Mouse (Mus musculus): ENCODE data around the gene Hbb-bt. TPM values are rescaled to one million over a fixed set of nuclear protein-coding genes. Genes with fewer than 3 reads are reported as not detected.
A peak's percentile ranks its signal among the peaks of the same experiment; 100 is the strongest.
"Not testable (repeated sequence)": the region's sequence is repeated elsewhere in the genome, so short reads cannot be mapped to it uniquely, and the experiment has no call there.

The Hbb-bt gene
- polyA plus RNA-seq, 1 experiment, result 15,977 TPM

DNA sequence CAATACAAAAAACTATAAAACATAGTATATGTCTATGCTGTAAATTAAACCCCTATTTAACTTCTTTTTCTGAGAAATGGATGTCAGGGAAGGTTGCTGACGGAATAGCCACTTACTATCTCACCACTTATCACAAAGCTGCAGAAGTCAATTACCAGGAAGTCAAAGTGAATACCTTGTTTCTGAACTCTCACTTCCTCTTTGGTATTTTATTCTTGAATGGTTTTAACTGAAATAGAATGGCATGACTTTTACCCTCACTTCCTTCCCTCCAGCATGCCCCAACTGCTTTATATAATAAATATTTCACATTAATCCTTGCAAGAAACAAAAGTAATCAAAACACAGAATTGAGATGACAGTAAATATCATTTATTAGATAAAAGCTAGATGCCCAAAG is 1.6 kb downstream of the Hbb-bt start:
- Histone ChIP-seq H3K36me3 (ENCODE audit: control insufficient read depth, insufficient read depth, low read length) (no peaks in the 10 kb centered on the region), H3K4me1 (ENCODE audit: control insufficient read depth, insufficient read depth, insufficient read length) (peaks cover 10% of the 10 kb centered on the region), H3K27me3 (ENCODE audit: control insufficient read depth, insufficient read depth, low read length) (no peaks in the 10 kb centered on the region), H3K27ac (ENCODE audit: insufficient read depth, low read length) (peak overlapping the region; percentile 81; the same call in 1 of the 2 replicates), H3K4me3 (ENCODE audit: extremely low read depth, insufficient read depth, insufficient read length) (peak overlapping the region; percentile 14; the same call in 1 of the 2 replicates)
- WGBS, result 11% methylated on average over 1 of the region's 1 CpGs
- TF ChIP-seq POLR2A (IDR thresholded peaks at IDR 0.05; ENCODE audit: low read depth, low read length) (no peak), CTCF (IDR thresholded peaks at IDR 0.05; ENCODE audit: extremely low read depth, insufficient read depth, insufficient read length, insufficient replicate concordance) (no peak)
- DNase-seq (ENCODE audit: low read depth in 1 of 2, low spot score in 2 of 2), result peak in 1 of 2 experiments; percentile 36

DNA sequence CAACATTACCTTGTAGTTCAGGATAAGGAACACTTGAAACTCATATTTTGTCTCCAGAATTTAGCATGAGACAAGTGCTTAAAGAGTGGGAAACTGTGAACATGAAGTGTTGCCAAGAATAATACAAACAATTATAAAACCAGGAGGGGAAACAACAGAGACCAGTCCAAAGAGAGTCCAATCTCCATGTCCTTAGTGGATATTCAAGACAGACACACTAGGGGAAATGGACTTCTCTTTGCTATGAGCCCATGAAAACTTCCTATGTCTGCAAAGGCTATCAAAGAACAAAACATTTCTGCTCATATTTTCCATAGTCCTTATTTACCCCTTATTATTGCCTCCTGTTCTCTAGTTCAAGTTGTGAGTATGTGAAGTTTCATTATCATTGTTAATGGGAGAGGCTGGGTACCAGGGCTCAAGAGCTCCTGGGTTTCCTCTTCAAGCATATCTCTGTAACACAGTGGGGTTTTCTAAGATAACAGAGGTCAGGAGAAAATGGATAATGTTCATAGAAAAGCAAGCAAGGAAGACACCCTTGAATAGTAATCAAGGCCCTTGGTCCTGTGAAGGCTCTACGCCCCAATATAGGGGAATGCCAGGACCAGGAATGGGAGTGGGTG is 2.5 kb downstream of the Hbb-bt start:
- Histone ChIP-seq H3K36me3 (ENCODE audit: control insufficient read depth, insufficient read depth, low read length) (no peaks in the 10 kb centered on the region), H3K4me3 (ENCODE audit: extremely low read depth, insufficient read depth, insufficient read length) (no peak overlapping the region; the same call in 1 of the 2 replicates), H3K4me1 (ENCODE audit: control insufficient read depth, insufficient read depth, insufficient read length) (peaks cover 10% of the 10 kb centered on the region), H3K27me3 (ENCODE audit: control insufficient read depth, insufficient read depth, low read length) (no peaks in the 10 kb centered on the region), H3K27ac (ENCODE audit: insufficient read depth, low read length) (no peak overlapping the region)
- TF ChIP-seq POLR2A (IDR thresholded peaks at IDR 0.05; ENCODE audit: low read depth, low read length) (no peak), CTCF (IDR thresholded peaks at IDR 0.05; ENCODE audit: extremely low read depth, insufficient read depth, insufficient read length, insufficient replicate concordance) (no peak)
- WGBS, result 89% methylated on average over 1 of the region's 1 CpGs
- DNase-seq (ENCODE audit: low read depth in 1 of 2, low spot score in 2 of 2), result no peak

DNA sequence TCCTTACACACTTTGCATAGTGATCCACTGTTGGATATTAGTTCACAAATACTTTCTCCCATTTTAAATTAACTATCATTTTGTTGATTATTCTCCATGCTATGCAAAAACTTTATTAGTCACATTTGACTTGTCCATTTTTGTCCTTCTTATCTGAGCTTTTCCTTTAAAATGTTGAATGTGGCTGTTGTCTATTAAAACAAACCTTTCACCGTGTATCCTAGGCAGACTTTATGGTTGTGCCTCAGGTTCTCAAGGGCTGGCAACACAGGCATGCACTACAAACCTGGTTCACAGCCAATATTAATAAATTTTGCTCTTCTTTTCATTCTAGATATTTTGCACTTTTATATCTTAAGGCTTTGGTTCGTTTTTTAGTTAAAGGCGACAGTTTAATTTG is 3.0 kb downstream of the Hbb-bt start:
- H3K27ac ChIP-seq (ENCODE audit: insufficient read depth, low read length), result no peak overlapping the region
- WGBS, result 88% methylated on average over 3 of the region's 3 CpGs
- H3K36me3 ChIP-seq (ENCODE audit: control insufficient read depth, insufficient read depth, low read length), result no peaks in the 10 kb centered on the region
- no peak for DNase-seq (ENCODE audit: low read depth in 1 of 2, low spot score in 2 of 2)
- H3K4me1 ChIP-seq (ENCODE audit: control insufficient read depth, insufficient read depth, insufficient read length), result peaks cover 10% of the 10 kb centered on the region
- no peaks in the 10 kb centered on the region for H3K27me3 ChIP-seq (ENCODE audit: control insufficient read depth, insufficient read depth, low read length)
- TF ChIP-seq POLR2A (IDR thresholded peaks at IDR 0.05; ENCODE audit: low read depth, low read length) (no peak), CTCF (IDR thresholded peaks at IDR 0.05; ENCODE audit: extremely low read depth, insufficient read depth, insufficient read length, insufficient replicate concordance) (no peak)
- no peak overlapping the region for H3K4me3 ChIP-seq (ENCODE audit: extremely low read depth, insufficient read depth, insufficient read length)

DNA sequence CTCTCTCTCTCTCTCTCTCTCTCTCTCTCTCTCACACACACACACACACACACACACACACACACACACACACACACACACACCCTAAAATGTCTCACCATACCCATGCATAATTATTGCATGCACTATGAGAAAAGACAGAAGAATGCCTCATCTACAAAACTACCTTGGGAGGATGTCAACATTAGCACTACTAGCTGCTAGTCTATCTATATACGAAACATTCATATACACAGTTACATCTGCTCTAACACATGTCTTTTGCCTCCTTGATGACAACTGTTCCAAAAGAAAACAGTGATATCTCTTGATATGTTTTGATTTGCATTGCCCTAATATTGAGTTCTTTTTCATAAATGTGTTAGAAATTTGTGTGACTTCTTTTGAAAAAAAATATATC is 3.5 kb downstream of the Hbb-bt start:
- 77% methylated on average over 1 of the region's 1 CpGs for WGBS
- Histone ChIP-seq H3K4me3 (ENCODE audit: extremely low read depth, insufficient read depth, insufficient read length) (no peak overlapping the region), H3K4me1 (ENCODE audit: control insufficient read depth, insufficient read depth, insufficient read length) (peaks cover 8% of the 10 kb centered on the region), H3K27me3 (ENCODE audit: control insufficient read depth, insufficient read depth, low read length) (no peaks in the 10 kb centered on the region), H3K36me3 (ENCODE audit: control insufficient read depth, insufficient read depth, low read length) (no peaks in the 10 kb centered on the region), H3K27ac (ENCODE audit: insufficient read depth, low read length) (no peak overlapping the region)
- DNase-seq (ENCODE audit: low read depth in 1 of 2, low spot score in 2 of 2), result no peak
- TF ChIP-seq POLR2A (IDR thresholded peaks at IDR 0.05; ENCODE audit: low read depth, low read length) (no peak), CTCF (IDR thresholded peaks at IDR 0.05; ENCODE audit: extremely low read depth, insufficient read depth, insufficient read length, insufficient replicate concordance) (no peak)

DNA sequence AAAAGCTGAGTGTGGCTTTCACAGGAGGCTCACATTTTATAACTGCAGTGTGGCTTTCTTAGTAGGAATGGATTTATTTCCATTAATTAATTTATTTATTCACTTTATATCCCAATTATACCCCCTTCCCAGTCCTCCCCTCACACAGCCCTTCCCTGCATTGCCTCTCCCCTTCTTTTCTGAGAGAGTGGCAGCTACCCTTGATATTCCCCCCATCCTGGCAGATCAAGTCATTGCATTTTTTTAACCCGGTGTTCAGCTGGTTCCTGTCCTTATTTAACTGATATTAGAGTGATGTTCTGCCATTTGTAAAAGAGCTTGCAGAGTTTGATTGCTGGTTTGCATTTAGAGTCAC is 4.0 kb downstream of the Hbb-bt start:
- peaks cover 6% of the 10 kb centered on the region for H3K4me1 ChIP-seq (ENCODE audit: control insufficient read depth, insufficient read depth, insufficient read length)
- TF ChIP-seq CTCF (IDR thresholded peaks at IDR 0.05; ENCODE audit: extremely low read depth, insufficient read depth, insufficient read length, insufficient replicate concordance) (no peak), POLR2A (IDR thresholded peaks at IDR 0.05; ENCODE audit: low read depth, low read length) (no peak)
- WGBS, result 40% methylated on average over 1 of the region's 1 CpGs
- DNase-seq (ENCODE audit: low read depth in 1 of 2, low spot score in 2 of 2), result no peak
- H3K27me3 ChIP-seq (ENCODE audit: control insufficient read depth, insufficient read depth, low read length), result no peaks in the 10 kb centered on the region
- H3K4me3 ChIP-seq (ENCODE audit: extremely low read depth, insufficient read depth, insufficient read length), result no peak overlapping the region
- no peak overlapping the region for H3K27ac ChIP-seq (ENCODE audit: insufficient read depth, low read length)
- H3K36me3 ChIP-seq (ENCODE audit: control insufficient read depth, insufficient read depth, low read length), result no peaks in the 10 kb centered on the region

DNA sequence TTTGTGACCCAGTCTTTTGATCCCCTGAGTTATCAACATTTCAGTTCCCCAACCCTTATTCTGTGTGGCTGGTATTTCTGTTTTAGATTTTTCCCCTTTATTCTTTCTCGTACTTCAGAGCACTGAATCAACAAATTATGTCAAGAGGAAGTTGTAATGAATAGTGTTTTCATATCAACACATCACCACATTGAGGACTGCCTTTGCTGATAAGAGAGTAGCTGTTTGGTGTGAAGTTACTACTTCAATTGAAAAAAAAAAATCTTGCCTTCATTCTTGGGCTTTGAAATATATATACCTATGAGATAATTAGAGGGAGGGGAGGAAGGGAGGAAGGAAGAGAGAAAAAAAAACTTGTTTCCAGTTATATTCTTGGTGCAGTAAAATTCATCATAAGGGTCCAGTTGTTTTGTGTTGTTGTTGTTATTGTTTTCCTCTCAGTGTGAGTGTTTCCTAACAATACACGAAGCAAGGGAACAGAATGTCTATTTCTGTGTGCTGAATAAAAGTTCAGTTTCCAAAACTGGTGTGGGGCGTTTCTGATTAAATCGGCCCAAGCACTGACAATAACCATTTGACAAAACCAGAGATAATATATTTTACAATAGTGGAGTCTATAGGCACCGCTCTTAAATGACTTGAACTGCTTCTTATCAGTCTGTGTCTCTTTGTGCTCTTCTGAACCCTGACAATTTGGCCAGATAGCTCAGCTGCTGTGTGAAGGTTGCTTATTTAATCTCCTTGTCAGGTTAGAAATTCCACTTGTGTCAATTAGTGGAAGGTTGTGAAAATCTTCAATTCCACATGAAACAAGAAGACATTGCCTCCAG is 4.6 kb downstream of the Hbb-bt start:
- Histone ChIP-seq H3K27me3 (ENCODE audit: control insufficient read depth, insufficient read depth, low read length) (no peaks in the 10 kb centered on the region), H3K4me3 (ENCODE audit: extremely low read depth, insufficient read depth, insufficient read length) (no peak overlapping the region), H3K36me3 (ENCODE audit: control insufficient read depth, insufficient read depth, low read length) (no peaks in the 10 kb centered on the region), H3K27ac (ENCODE audit: insufficient read depth, low read length) (no peak overlapping the region), H3K4me1 (ENCODE audit: control insufficient read depth, insufficient read depth, insufficient read length) (peaks cover 6% of the 10 kb centered on the region)
- no peak for TF ChIP-seq CTCF (IDR thresholded peaks at IDR 0.05; ENCODE audit: extremely low read depth, insufficient read depth, insufficient read length, insufficient replicate concordance)
- no peak for TF ChIP-seq POLR2A (IDR thresholded peaks at IDR 0.05; ENCODE audit: low read depth, low read length)
- 39% methylated on average over 5 of the region's 5 CpGs for WGBS
- no peak for DNase-seq (ENCODE audit: low read depth in 1 of 2, low spot score in 2 of 2)

DNA sequence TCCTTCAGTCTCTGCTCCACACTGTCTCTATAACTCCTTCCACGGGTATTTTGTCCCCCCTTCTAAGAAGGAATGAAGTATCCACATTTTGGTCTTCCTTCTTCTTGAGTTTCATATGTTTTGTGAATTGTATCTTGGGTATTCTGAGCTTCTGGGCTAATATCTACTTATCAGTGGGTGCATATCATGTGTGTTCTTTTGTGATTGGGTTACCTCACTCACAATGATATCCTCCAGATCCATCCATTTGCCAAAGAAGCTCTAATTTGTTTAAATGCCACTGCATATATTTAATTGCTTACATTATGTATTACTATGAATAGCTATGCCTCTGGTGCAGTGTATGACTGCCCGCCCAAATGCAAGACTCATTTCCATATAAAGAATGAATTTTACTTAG is 5.7 kb downstream of the Hbb-bt start:
- WGBS, result 80% methylated on average over 2 of the region's 2 CpGs
- not testable (repeated sequence) for DNase-seq (ENCODE audit: low read depth in 1 of 2, low spot score in 2 of 2); H3K27ac ChIP-seq (ENCODE audit: insufficient read depth, low read length); H3K4me3 ChIP-seq (ENCODE audit: extremely low read depth, insufficient read depth, insufficient read length); H3K27me3 ChIP-seq (ENCODE audit: control insufficient read depth, insufficient read depth, low read length); H3K4me1 ChIP-seq (ENCODE audit: control insufficient read depth, insufficient read depth, insufficient read length); H3K36me3 ChIP-seq (ENCODE audit: control insufficient read depth, insufficient read depth, low read length)
